Mouse (Mus musculus): ENCODE measurements at regions not wholly inside any gene's neighbourhood (a gene's known extent, or its start where the extent isn't known, plus 50 kb on each side); places are given as distances from the start of the nearest gene placed in this dataset.

DNA sequence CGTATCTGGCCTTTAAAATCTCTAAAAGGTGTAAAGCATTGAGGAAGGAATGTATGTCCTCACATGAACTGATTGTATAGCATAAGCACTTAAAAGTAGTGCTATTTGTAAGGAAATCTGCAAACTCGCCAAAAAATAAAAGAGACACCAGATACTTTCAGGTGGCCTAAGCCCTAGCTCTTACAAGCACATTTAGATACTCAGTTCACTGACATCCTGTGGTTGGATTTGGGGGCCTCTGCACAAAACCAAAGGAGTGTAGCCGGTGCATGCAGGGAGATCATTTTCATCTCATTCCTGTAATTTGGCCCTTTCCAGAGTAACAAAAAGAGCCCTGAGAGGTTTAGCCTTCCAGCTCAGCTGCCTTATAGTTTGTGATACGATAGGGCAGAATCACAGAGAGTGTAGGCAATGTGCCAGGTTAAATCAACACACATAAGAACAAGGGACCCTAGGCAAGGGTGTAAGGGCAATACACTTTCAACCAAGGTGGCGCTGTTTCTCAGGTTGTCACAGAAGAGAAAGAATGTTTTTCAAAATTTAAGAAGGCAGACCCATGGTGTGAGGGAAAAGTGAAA, 77.5 kb upstream of the Csl start:
- TF ChIP-seq ZNF384 (IDR thresholded peaks at IDR 0.05; ENCODE audit: low read depth, low read length) (no peak), HCFC1 (IDR thresholded peaks at IDR 0.05; ENCODE audit: borderline replicate concordance, insufficient read depth, low read length) (no peak), ZC3H11A (IDR thresholded peaks at IDR 0.05; ENCODE audit: borderline replicate concordance, low read depth, low read length) (no peak)
